Comparison of ENCODE assay signal across 8 mouse cellular contexts in the genomic region with DNA sequence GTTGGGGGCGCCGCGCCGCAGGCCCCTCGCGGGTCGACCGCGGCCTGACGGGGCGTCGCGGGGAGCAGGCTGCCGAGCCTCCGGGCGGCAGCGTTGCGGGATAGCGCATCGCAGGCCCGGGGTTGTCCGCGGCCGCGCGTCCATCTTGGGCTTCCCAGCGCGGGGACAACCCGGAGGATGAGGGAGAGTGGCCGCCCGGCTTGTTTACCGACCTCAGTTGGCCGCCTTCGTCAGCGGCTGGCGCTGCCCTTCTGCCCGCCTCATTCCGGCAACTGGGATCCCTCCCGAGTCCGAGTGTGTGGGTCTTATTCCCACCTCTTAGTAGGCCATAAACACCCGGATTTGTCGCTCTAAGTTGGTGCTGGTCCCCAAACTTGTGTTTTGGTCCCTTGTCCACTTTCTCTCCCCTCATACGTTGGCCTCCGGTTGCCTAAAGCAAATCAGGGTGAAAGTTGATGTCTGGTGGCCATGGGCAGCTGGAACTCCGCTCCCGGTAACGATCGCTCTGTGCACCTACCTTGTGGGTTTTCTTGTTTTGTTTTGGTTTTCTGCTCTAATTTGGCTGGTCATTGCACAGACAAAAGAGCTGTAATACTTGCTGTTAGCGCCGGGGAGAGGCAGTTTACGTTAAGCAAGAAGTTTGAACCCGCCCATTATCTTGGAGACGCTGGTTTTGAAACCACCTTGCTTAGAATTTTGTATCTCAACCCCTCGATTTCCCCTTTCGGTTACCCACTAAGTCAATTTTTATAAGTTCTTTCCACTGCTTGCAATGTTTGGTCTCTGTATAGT. TPM values are rescaled to one million over a fixed set of nuclear protein-coding genes. Genes with fewer than 3 reads are reported as not detected.
DNase-seq lines count a peak whose midpoint lies in the region; ATAC-seq and TF ChIP-seq lines count a peak whose summit lies in the region.

No protein-coding gene starts in this region.

- peak; percentile 17 for ATAC-seq in liver, embryonic 15.5 days (ENCODE audit: insufficient read depth)
- 0 out of 2 replicates have a peak, but pooled peaks have one; percentile 12 for ATAC-seq in stomach, embryonic 15.5 days (ENCODE audit: insufficient read depth, low FRiP score, low read depth)

- H3K4me1 ChIP-seq in embryonic fibroblast, embryonic 13.5 days (ENCODE audit: control insufficient read depth, insufficient read depth, low read length) = no peaks in the 10 kb centered on the region; the same call in 1 of the 2 replicates
- peaks cover 25% of the 10 kb centered on the region for H3K4me1 ChIP-seq in liver, embryonic 15.5 days (replicated peaks)
- peaks cover 4% of the 10 kb centered on the region; the same call in 1 of the 2 replicates for H3K4me1 ChIP-seq in stomach, embryonic 15.5 days

- H3K79me3 ChIP-seq in C2C12 (ENCODE audit: low read depth) = peaks cover 49% of the 10 kb centered on the region

- peak overlapping the region; percentile 99 for H3K9ac ChIP-seq in liver, embryonic 15.5 days
- H3K9ac ChIP-seq in stomach, embryonic 15.5 days = peak overlapping the region; percentile 68

- WGBS in liver, embryonic 15.5 days (ENCODE audit: insufficient replicate concordance) = 0% methylated on average over 55 of the region's 55 CpGs
- WGBS in stomach, embryonic 15.5 days = under 1% methylated on average over 53 of the region's 55 CpGs

- peak overlapping the region; percentile 77 for H3K27ac ChIP-seq in embryonic fibroblast, embryonic 13.5 days (ENCODE audit: insufficient read depth, low read length)
- peak overlapping the region; percentile 99 for H3K27ac ChIP-seq in liver, embryonic 15.5 days (replicated peaks)
- H3K27ac ChIP-seq in stomach, embryonic 15.5 days = peak overlapping the region; percentile 98

- peak overlapping the region; percentile 91 for H3ac ChIP-seq in C2C12 (ENCODE audit: control insufficient read depth, insufficient read length, low read depth)

- peak overlapping the region; percentile 49 for H3K4me3 ChIP-seq in C2C12 (ENCODE audit: insufficient read depth, poor library complexity, severe bottlenecking)
- H3K4me3 ChIP-seq in embryonic fibroblast, embryonic 13.5 days (ENCODE audit: insufficient read depth, low read length) = peak overlapping the region; percentile 83
- H3K4me3 ChIP-seq in liver, embryonic 15.5 days (replicated peaks) = peak overlapping the region; percentile 99
- peak overlapping the region; percentile 87 for H3K4me3 ChIP-seq in stomach, embryonic 15.5 days (replicated peaks)

- no peaks in the 10 kb centered on the region for H3K27me3 ChIP-seq in C2C12 (ENCODE audit: control insufficient read depth, insufficient read depth, insufficient read length)
- H3K27me3 ChIP-seq in liver, embryonic 15.5 days = no peaks in the 10 kb centered on the region
- H3K27me3 ChIP-seq in stomach, embryonic 15.5 days (replicated peaks) = no peaks in the 10 kb centered on the region

- no peak for TF ChIP-seq POLR2A in embryonic fibroblast, embryonic 13.5 days (IDR thresholded peaks at IDR 0.05; ENCODE audit: low read depth, low read length)

- no peaks in the 10 kb centered on the region for H3K9me3 ChIP-seq in liver, embryonic 15.5 days (replicated peaks)
- H3K9me3 ChIP-seq in stomach, embryonic 15.5 days = no peaks in the 10 kb centered on the region

- peaks cover 55% of the 10 kb centered on the region for H3K79me2 ChIP-seq in C2C12 (ENCODE audit: control insufficient read depth, insufficient read depth)

- no peak for TF ChIP-seq CTCF in C2C12 (IDR thresholded peaks at IDR 0.05; ENCODE audit: control insufficient read depth, insufficient read depth, insufficient read length)
- TF ChIP-seq CTCF in embryonic fibroblast, embryonic 13.5 days (IDR thresholded peaks at IDR 0.05; ENCODE audit: borderline replicate concordance, insufficient read depth, low read length) = no peak

- H3K4me2 ChIP-seq in liver, embryonic 15.5 days = peak overlapping the region; percentile 83
- H3K4me2 ChIP-seq in stomach, embryonic 15.5 days = peak overlapping the region; percentile 61

- peak; percentile 74 for DNase-seq in adrenal gland, postnatal 14 days
- DNase-seq in heart, adult 9 months (ENCODE audit: low spot score in 2 of 2) = peak; percentile 39 to 51
- peak; percentile 33 to 43 for DNase-seq in kidney, adult 8-10 months
- peak; percentile 36 for DNase-seq in natural killer cell, adult 2 months (ENCODE audit: low spot score in 2 of 2)

- no peaks in the 10 kb centered on the region for H3K36me3 ChIP-seq in C2C12 (ENCODE audit: control insufficient read depth, insufficient read depth)
- no peaks in the 10 kb centered on the region for H3K36me3 ChIP-seq in liver, embryonic 15.5 days (replicated peaks)
- no peaks in the 10 kb centered on the region for H3K36me3 ChIP-seq in stomach, embryonic 15.5 days

TF ChIP-seq in C2C12, 6 proteins besides CTCF, POLR2A, EP300 and RAD21:
- TF ChIP-seq MYOG (IDR thresholded peaks at IDR 0.05; ENCODE audit: control insufficient read depth, extremely low read depth, insufficient read length) = no peak
- TF ChIP-seq USF1 (IDR thresholded peaks at IDR 0.05; ENCODE audit: low read depth) = no peak
- no peak for TF ChIP-seq CEBPB (IDR thresholded peaks at IDR 0.05; ENCODE audit: low read depth)
- no peak for TF ChIP-seq MAX (IDR thresholded peaks at IDR 0.05)
- TF ChIP-seq FOSL1 (IDR thresholded peaks at IDR 0.05; ENCODE audit: insufficient read depth, low read length, poor library complexity, severe bottlenecking) = no peak
- no peak for TF ChIP-seq MYOD1 (IDR thresholded peaks at IDR 0.05; ENCODE audit: control insufficient read depth, insufficient read length, low read depth)

RNA-seq across cellular contexts. Expression of gene Zranb1, which starts 0.8 kb away (rescaled TPM):
- 5.4 TPM for polyA plus RNA-seq in C2C12 (2012; fragmentation: generic; extraction: Trizol)
- 30.4 and 33.9 TPM in 2 replicates for total RNA-seq in adrenal gland, postnatal 14 days (2021)
- 24.1 and 24.4 TPM in 2 replicates for polyA plus RNA-seq in embryonic fibroblast, embryonic 13.5 days (2011; ENCODE audit: insufficient read length, low read depth, missing spikeins)
- polyA plus RNA-seq in liver, embryonic 15.5 days (2015; fragmentation: Nextera tagmentation; extraction: Ambion mirVana) = 6.4 and 6.8 TPM in 2 replicates
- 12.7 and 13.1 TPM in 2 replicates for polyA plus RNA-seq in stomach, embryonic 15.5 days (2015; fragmentation: Nextera tagmentation; extraction: Ambion mirVana)

Comparison
In these comparisons a context has a peak if more than half of its experiments do, and no peak if none do; other contexts are left out.
1. Peak in every context shown above with its lines: DNase-seq, ATAC-seq, H3K4me3 ChIP-seq and H3K27ac ChIP-seq.
2. H3K4me3 ChIP-seq: peak in every context shown above with its lines; median percentile 99 in liver, embryonic 15.5 days; 87 in stomach, embryonic 15.5 days; 83 in embryonic fibroblast, embryonic 13.5 days; 49 in C2C12.